Mouse (Mus musculus) adipocyte (in vitro differentiated cells): ENCODE measurements at regions not wholly inside any gene's neighbourhood (a gene's known extent, or its start where the extent isn't known, plus 50 kb on each side); places are given as distances from the start of the nearest gene placed in this dataset.

Experiments used
- DNase-seq: peaks from one replicate; pipeline ENCODE4 v3.0.0-alpha.2; 2016; ENCODE audit warnings: low spot score

DNA sequence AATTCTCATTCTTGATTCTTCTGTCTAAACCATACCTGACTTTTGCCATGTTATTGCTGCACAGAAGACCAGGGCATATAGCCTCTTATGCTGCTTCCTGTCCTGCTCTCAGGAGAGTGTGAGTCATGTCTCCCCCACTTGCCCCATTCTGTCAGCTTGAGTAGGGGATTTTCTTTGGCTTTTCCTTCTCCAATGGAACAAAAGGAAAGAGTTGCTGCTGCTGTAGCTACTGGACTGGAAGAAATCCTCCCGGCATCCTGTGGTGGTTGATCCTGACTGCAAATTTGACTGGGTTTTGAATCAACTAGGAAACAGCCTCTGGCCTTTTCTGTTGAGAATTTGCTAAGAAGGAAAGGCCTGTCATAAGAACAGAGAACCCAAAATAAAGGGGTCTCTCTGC lies 417.3 kb upstream of the Camk1g start:
- DNase-seq = no peak

DNA sequence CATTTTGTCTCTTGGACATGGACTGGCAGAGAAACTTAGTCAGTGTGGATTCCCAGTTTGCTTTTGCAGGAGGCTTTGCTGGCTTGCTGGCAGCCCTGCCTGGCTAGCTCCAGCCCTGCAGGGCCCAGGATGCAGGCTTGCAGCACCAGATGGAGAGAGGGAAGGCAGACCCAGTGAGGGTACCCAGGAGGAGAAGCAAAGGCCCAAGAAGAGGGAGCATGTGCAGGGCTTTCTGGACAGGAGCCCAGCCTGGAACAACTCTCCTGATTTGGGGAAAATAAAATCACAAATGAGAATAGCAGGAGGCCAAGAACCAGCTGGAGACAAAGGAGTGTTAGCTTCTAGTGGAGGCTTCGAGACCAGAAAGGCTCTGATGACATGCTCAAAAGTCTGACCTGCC lies 414.9 kb upstream of the Camk1g start:
- no peak for DNase-seq

DNA sequence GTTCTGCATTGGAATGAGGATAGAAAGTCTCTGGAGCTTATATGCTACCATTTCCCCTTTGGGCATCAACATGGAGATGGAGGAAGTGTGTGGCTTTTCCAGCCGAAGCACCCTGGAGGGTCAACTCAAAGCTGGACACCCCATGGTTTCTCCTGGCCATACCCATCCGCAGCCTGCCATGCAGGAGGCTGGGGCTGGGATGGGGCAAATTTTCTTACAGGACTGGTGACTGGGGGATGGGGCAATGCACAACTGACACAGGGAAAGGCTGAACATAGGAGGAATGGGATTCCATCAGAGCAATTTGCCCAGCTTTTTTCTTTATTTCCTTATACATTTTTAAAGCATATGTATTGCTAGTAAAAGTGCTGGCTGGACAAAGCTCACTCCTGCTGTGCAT lies 414.4 kb upstream of the Camk1g start:
- no peak for DNase-seq

DNA sequence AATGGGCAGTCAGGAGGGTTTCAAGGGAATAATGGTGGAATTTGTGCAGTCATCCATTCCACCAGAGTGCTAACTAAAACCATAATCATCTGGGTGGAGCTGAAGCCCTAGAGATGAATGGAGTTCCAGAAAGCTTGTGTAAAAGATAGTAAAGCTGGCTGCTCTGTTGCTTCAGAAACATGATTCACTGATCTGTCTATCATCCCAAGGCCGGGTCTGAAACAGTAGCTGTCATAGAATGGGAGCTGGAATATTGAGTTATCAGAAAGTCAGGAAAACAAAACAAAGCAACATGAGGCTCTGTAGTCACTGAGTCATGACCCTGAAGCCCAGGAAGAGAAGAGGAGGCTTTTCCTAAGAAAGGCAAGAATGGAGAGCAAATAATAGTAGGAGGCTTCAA lies 408.1 kb upstream of the Camk1g start:
- no peak for DNase-seq

DNA sequence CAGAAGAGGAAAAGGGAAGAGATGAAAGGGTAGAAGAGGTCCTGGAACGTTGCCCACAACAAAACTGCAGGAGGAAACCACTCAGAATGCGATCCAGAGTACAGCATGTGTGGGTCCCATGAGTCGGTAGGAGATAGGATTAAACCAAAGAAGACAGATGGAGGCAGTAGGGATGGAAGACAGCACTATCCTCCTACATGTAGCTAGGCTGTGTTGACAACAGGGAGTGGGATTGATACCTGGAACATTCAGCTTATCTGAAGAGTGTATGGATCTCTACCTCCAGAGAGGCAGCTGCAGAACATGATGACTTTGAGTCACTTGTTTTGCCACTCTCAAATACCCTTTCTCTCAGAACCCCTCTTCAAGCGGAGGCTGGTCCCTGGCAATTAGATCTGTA lies 399.4 kb upstream of the Camk1g start:
- no peak for DNase-seq

DNA sequence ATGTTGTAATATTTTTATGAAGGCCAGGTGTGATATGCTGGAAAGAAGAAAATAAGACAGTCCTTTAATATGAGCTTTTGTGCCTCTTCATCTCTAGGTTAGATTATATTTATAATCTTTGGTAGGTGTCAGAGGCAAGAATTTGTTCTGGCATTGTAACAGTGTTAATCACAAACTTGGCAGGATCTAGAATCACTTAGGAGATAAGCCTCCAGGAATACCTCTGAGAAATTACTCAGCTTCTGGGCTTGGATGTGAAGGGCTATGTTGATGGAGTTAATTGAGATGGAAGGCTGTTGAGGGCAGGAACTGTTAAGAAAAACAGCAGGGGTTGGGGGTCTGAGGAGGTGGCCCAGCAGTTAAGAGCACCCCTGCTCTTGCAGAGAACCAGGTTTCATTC lies 394.0 kb upstream of the Camk1g start:
- no peak for DNase-seq

DNA sequence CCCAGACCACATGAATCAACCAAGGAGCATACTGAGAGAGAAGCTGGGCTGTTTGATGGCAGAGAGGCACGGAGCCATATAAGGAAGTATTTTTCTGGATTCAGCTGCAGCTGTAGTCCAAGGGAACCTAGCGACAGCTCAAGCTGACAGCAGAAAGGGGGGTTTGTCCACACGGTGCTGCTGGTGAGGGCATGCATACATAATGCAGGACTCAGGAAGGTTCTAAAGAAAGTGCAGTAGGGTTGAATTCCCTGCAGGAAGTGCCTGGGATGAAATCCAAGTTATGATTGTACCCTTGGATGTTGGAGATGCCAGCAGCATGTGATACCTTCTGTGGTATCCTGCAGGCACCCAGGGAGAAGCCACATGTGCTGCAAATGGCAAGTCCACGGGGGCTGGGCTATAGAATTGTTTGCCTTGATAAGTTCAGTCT lies 381.7 kb upstream of the Camk1g start:
- no peak for DNase-seq

DNA sequence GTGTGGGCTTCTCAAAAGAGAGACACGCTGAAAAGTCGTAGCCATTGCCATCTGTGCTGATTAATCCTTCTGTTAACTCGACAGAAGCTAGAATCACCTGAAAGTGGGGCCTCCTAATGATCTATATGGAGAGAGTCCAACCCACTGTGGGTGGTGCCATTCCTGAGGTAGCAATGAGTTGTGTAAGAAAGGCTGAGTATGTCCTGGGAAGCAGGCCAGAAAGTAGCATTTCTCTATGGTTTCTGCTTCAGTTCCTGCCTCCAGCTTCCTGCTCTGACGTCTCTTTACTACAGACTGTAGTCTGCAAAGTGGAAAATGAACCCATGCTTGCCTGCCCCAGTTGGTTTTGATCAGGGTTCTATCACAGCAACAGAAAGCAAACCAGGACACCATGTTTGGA lies 380.8 kb upstream of the Camk1g start:
- peak; percentile 9 for DNase-seq

DNA sequence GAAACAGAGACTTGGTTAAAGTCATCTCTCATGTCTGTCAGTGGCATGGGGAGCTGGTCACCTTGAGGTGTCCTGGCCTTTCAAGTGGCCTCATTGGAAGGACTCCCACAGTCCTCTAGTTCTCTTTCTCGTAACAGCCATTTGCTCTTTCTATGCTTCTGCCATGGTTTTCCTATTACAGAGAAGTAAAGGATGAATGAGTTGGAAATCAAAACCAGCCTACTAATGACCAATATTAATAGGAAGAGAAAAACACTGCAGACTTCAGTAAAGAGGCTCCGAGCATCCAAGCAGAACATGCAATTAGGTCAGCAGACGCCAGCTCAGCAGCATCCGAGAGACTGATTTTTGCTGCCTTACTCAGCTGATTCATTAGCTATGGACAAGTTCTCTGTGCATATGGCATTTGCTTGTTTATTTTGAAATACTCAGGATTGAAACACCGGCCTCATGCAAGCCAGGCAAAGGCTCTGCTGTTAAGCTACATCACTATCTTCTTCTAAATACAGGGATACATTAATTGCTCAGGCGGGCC lies 377.4 kb upstream of the Camk1g start:
- DNase-seq = no peak

DNA sequence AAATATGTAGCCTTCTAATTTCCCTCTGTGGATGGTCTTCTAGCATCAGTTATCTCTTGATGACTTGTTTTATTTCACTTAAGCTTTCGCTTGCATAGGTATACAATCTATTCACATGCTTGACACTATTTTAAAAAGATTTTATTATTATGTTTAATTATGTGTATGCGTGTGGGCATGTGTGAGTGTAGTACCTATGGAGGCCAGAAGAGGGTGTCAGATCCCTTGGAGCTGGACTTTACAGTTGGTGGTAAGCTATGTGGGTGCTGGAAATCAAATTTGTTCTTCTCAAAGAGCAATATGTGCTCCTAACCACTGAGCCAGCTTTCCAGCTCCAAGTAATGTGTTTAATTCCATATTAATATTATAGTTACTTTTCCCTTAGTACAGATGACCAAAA lies 372.6 kb upstream of the Camk1g start:
- no peak for DNase-seq

DNA sequence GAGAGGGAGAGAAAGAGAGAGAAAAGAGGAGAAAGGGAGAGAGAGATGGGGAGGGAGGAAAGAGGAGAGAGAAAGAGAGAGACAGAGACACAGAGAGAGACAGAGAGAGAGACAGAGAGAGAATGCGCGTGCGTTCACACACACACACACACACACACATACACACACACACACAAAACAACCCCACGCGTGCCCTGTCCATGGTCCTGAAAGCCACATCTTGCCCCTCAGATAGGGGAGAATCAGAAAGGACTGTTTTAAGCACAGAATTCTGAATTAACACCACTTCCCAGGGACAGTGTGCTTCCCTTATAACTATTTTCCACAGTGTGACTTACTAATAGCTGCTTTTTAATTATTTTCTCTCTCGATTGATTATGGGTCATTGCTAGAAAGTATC lies 368.7 kb upstream of the Camk1g start:
- peak; percentile 6 for DNase-seq

DNA sequence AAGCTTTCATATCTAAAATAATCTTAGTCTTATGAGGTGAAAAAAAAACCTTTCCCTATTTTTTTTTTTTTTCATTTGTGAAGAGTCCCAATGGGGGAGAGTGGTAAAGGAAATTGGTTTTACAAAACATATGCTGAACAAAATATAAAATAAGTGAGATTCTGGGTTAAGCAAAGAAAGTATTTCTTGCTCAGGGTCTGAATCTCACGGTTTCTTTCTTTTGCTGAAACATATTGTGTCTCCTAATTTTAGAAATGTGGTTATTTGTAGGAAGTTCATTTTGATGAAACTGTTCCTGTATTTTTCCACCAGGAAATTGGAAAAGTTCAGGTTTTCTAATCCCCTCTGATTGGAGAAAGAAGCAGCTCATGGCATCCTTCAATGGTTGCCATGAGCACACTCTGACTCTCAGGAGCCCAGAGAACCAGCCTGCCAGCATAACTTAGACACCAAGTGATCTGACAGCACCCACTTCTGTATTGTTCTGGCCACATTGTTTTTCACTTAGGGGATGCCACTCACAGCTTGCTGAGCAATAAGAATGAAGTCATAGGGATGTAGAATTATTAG lies 365.9 kb upstream of the Camk1g start:
- no peak for DNase-seq

DNA sequence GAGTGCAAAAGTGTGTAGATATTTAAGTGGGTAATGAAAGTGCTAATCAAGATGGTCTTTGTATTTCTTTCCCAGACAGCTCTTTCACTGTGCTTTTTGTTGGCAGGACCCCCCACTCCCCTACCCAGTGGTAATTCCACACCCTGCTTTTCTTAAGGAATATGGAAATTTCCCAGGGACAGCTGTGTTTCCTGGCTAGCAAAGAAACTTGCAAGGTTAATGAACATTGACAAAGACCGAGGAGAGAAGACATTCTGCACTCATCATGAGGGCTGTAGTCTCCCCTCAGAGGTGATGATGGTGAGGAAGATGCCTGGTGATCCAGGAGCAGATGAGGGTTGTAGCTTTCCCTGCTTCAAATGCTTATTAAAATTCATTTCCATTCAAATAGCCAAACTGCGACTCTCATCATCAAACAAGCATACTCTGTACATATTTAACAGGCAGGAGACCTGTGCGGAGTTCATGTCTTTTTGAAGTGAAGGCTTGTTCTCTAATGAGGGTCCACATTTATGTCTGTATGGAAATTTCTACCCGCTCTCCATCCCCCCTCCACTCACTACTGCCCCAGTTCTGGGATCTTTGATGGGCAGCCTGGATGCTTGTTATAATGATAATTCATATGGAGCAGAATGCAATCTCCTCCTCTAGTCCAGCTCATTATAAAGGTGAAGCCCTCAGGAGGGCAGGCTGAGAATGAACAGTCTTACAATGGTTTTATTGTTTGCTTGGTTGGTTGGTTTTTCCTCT lies 364.1 kb upstream of the Camk1g start:
- DNase-seq = no peak

DNA sequence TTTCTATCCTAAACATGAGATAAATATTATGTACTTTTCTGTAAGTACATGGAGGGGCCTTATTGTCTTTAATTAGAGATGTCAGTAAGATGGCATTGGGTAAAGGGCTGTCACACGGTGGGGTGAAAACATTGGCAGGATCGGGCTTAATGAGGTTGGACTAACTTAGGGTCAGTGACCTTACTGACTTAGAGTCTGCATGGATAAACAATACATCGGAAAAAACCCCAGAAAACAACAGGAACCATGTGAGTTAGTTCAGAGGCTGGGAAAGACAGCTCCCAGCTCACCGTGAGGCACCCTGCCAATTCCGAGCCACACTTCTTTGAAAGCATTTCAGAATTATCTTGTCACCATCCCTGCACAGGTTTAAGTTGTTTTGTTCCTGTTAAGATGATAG lies 363.3 kb upstream of the Camk1g start:
- DNase-seq = peak; percentile 2

DNA sequence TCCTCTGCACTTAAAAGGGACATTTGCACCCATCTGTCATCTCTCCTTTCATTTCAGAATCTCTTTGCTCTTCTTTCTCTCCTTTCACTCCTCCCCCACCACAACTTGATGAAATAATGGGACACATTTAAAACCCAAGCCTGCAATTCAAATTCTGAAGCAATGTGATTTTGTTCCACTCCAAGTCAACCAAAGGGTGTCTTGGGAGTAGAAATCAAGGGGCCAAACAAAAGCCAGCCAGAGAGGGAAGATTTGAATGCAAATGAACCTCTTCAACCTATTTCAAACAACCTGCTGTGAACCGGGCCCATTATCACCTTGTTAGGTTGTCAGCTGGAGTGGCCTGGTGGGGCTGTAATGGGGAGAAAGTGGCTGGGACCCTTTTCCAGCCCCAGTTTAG lies 362.0 kb upstream of the Camk1g start:
- no peak for DNase-seq

DNA sequence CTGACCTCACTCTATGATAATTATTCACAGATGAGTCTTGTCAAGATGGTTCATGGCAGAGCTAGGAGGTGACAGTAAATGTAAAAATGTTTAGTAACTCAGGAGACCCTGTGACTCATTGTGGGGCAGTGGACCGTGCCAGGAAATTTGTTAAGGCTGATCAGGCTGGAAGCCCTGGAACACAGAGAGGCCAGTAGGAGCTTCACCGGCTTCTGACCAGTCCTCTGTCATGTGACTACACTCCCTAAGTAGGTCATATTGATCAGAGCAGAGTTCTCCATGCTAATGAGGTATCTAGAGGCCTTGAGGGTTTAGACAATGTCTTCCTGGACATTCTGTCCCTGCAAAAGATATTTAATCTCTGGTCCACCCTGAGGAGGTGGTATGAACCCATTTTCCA lies 351.8 kb upstream of the Camk1g start:
- DNase-seq = no peak

DNA sequence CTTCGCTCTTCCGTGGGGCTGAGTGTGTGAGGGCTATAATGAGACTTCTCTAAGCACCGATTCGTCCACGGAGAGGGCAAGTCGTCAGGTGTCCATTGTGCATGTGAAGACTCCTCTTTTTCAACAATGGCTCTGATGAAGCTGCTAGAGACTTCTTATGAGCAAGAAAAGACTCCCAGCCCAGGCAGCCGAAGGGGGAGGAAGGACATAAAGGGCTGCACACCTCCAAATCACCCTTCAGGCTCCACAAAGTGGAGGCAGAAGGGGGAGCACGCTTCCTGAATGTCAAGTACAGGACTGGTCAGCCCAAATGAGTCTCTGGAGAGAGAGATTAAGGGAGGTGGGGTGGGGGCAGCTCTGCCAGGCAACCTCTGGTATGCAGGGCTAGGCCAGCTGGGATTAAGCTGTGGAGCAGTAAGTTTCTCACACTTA lies 350.3 kb upstream of the Camk1g start:
- no peak for DNase-seq

DNA sequence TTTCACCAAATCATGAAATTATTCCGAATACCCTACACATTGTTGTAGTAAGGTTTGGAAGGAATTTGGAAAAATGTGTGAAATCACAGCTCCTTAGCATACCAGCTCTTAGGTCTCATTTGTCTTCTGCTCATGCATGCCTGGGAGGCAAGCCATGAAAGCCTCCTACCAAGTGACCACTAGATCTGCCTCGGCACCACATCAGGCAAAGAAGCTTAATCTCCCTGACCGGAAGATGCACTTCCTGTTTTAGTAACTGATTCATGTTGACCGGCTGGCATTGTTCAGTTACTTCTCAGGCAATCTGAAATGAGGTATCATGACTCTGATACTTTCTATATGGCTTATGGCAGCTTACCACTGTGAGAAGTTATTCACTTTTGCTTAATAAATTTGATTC lies 345.2 kb upstream of the Camk1g start:
- DNase-seq = no peak

DNA sequence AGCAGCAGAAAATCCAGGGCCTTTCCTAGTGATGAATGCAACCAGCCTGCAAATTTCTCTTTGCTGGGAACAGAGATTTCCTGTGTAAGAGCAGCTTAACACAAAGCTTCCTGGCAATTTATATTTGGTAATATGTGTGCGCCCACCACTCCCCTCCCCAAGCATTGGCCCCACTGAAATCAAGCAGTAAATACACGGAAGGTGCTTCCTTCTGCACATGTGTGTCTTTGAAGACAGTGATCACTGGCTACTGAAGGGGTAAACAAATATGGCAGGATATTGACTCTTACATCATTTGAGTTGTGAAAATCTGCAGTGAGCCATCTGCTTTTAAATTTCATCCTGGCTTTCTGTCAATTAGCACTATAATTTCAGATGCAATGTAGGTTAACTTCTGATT lies 344.5 kb upstream of the Camk1g start:
- DNase-seq = no peak

DNA sequence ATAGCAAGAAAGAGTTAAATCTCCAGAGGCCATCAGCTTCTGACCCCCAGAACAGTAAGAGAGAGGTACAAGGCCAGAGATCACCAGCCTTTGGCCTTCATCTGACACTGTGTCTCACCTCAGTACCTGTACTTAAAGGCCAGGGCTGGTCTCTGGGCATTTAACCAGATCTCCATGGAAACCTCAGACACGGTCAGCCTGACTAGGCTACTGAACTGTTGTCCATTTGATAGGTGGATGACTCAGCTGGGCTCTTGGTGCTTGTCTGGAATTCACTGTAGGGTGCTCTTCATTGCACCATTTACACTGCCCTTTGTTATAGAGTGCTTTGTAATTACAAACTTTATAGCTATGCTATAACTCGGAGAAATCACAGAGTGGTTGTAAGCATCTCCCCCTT lies 335.1 kb upstream of the Camk1g start:
- no peak for DNase-seq

DNA sequence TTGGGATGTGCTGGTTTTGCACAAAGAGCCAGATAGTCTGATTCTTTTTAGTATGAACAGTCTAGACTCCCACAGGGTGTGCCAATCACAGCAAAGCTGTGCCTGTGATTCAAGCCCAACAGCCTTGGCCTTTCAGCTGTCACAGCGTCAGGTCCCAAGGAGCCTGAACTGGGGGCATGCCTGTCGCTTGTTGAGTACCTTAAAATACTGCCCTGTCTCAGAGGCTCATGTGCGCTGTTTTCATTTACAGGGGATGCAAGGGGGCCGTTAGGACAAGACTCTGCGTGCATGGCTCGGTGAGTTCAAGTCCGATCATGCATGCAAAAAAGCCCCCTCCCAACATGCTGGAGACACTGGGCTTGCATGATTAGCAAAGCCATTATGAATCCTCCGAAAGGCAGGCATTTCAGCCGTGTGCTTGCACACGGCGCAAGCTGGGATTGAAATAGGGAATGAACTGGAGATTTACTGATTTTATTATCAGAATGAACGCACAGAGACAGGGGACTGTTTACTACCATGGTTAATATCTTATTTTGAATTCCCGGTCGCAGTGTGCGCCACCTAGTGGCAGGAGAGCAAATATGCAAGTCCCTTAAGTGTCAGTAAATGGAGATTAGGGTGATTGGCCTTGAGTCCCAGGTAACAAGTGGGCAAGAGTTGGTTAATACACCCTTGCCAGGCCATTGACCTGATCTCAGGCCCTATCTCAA lies 332.8 kb upstream of the Camk1g start:
- DNase-seq = peak; percentile 76

DNA sequence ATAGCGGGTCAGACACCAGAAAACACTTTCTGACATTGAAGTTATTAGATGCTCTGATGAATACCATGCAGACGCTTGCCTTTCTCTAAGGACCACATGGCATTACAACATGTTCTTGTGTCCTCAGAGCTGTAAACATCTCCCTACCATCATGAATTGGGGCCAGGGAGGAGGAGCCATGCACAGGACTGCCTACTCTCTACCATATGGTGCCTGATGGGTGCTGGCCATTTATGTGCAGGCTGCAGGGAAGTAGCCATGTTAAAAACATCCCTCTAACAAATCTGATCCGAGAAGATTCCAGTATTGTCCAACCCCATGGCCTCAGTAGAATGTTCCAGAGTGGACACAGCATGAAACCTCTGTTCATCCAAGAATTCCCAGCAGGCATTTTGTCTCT lies 330.1 kb upstream of the Camk1g start:
- DNase-seq = no peak

DNA sequence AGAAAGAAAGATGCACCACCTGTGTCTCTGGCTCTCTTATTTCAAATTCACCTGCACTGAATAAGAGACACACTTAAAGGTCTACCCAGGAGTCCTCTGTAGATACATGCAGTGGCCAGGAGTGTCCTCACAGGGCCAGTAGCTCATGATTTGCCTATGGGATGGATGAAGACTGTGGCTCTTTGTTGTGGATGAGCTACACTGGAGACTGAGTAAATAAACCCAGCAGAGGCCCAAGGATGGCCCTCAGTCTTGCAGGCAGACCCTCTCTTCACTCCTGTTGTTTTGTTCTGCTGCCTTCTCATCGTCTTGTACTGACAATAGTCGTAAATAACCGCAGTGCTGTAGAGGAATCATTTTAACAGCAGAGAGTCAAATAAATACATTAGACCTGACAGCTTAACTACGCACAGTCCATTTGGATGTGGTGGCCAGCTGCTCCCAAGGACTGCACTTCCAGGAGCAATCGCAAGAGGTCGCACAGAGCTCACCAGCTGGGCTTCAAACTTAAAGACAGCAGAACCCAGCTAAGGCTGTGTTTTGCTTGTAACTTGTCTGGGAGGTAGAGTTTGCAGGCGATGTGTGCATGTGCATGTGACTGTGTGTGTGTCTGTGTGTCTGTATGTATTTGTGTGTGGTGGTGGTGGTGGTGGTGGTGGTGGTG lies 328.6 kb upstream of the Camk1g start:
- peak; percentile 76 for DNase-seq
